In genomic region chr9:22135644-22136390, GRCm38 (mm10) we compare ENCODE assay signal across 7 mouse cellular contexts. TPM values are rescaled to one million over a fixed set of nuclear protein-coding genes. Genes with fewer than 3 reads are reported as not detected.
A peak's percentile ranks its signal among the peaks of the same experiment; 100 is the strongest.
DNase-seq lines count a peak whose midpoint lies in the region; ATAC-seq and TF ChIP-seq lines count a peak whose summit lies in the region.

Gene Acp5 (minus strand): TSS chr9:22135711.

- 75% methylated on average over 7 of the region's 7 CpGs for WGBS in neural tube, embryonic 11.5 days
- 72% methylated on average over 7 of the region's 7 CpGs for WGBS in neural tube, embryonic 15.5 days
- 72% methylated on average over 7 of the region's 7 CpGs for WGBS in limb, embryonic 14.5 days
- WGBS in kidney, embryonic 14.5 days = 73% methylated on average over 7 of the region's 7 CpGs
- 66% methylated on average over 7 of the region's 7 CpGs for WGBS in hindbrain, postnatal 0 days

- H3K4me1 ChIP-seq in neural tube, embryonic 11.5 days (ENCODE audit: control insufficient read depth, insufficient read depth, low read length) = peaks cover 5% of the 10 kb centered on the region; the same call in 1 of the 2 replicates
- H3K4me1 ChIP-seq in neural tube, embryonic 15.5 days = peaks cover 12% of the 10 kb centered on the region
- peaks cover 10% of the 10 kb centered on the region for H3K4me1 ChIP-seq in limb, embryonic 14.5 days (ENCODE audit: control insufficient read depth, insufficient read depth, low read length)
- H3K4me1 ChIP-seq in kidney, embryonic 14.5 days (ENCODE audit: control insufficient read depth, insufficient read depth, low read length) = peaks cover 11% of the 10 kb centered on the region
- H3K4me1 ChIP-seq in hindbrain, postnatal 0 days (ENCODE audit: insufficient read depth, low read length) = peaks cover 7% of the 10 kb centered on the region; the same call in 1 of the 2 replicates

- no peaks in the 10 kb centered on the region for H3K9me3 ChIP-seq in neural tube, embryonic 11.5 days (ENCODE audit: control insufficient read depth, low read length)
- no peaks in the 10 kb centered on the region for H3K9me3 ChIP-seq in neural tube, embryonic 15.5 days (replicated peaks)
- H3K9me3 ChIP-seq in limb, embryonic 14.5 days (ENCODE audit: control insufficient read depth, low read length) = no peaks in the 10 kb centered on the region
- H3K9me3 ChIP-seq in kidney, embryonic 14.5 days (ENCODE audit: control insufficient read depth, low read length) = no peaks in the 10 kb centered on the region
- no peaks in the 10 kb centered on the region for H3K9me3 ChIP-seq in hindbrain, postnatal 0 days (ENCODE audit: low read length)

- no peaks in the 10 kb centered on the region for H3K27me3 ChIP-seq in neural tube, embryonic 11.5 days (ENCODE audit: control insufficient read depth, insufficient read depth, low read length)
- H3K27me3 ChIP-seq in neural tube, embryonic 15.5 days (replicated peaks) = peaks cover 20% of the 10 kb centered on the region
- H3K27me3 ChIP-seq in limb, embryonic 14.5 days (ENCODE audit: control insufficient read depth, insufficient read depth, low read length) = no peaks in the 10 kb centered on the region
- no peaks in the 10 kb centered on the region; the same call in 1 of the 2 replicates for H3K27me3 ChIP-seq in kidney, embryonic 14.5 days (ENCODE audit: control insufficient read depth, insufficient read depth, low read length)
- peaks cover 14% of the 10 kb centered on the region for H3K27me3 ChIP-seq in hindbrain, postnatal 0 days (ENCODE audit: insufficient read depth, low read length)

- TF ChIP-seq CTCF in hindbrain, postnatal 0 days (IDR thresholded peaks at IDR 0.05; ENCODE audit: low read depth) = no peak

- no peaks in the 10 kb centered on the region for H3K36me3 ChIP-seq in neural tube, embryonic 11.5 days (ENCODE audit: control insufficient read depth, insufficient read depth, low read length)
- H3K36me3 ChIP-seq in neural tube, embryonic 15.5 days = no peaks in the 10 kb centered on the region
- H3K36me3 ChIP-seq in limb, embryonic 14.5 days (ENCODE audit: control insufficient read depth, insufficient read depth, low read length) = no peaks in the 10 kb centered on the region
- H3K36me3 ChIP-seq in kidney, embryonic 14.5 days (ENCODE audit: control insufficient read depth, insufficient read depth, low read length) = no peaks in the 10 kb centered on the region
- H3K36me3 ChIP-seq in hindbrain, postnatal 0 days (ENCODE audit: insufficient read depth, low read length) = no peaks in the 10 kb centered on the region

- H3K9ac ChIP-seq in neural tube, embryonic 11.5 days (ENCODE audit: low read length) = no peak within 1 kb of the TSS
- no peak within 1 kb of the TSS for H3K9ac ChIP-seq in neural tube, embryonic 15.5 days (replicated peaks)
- H3K9ac ChIP-seq in limb, embryonic 14.5 days (ENCODE audit: low read depth, low read length, severe bottlenecking) = no peak within 1 kb of the TSS
- H3K9ac ChIP-seq in kidney, embryonic 14.5 days (ENCODE audit: low read depth, low read length) = no peak within 1 kb of the TSS
- H3K9ac ChIP-seq in hindbrain, postnatal 0 days (replicated peaks; ENCODE audit: low read length) = no peak within 1 kb of the TSS

- TF ChIP-seq POLR2A in limb, embryonic 14.5 days (IDR thresholded peaks at IDR 0.05; ENCODE audit: borderline replicate concordance, extremely low read depth, insufficient read depth, insufficient read length) = no peak

- H3K4me3 ChIP-seq in neural tube, embryonic 11.5 days (ENCODE audit: low read depth, low read length) = no peak within 1 kb of the TSS
- no peak within 1 kb of the TSS for H3K4me3 ChIP-seq in neural tube, embryonic 15.5 days (replicated peaks)
- no peak within 1 kb of the TSS for H3K4me3 ChIP-seq in limb, embryonic 14.5 days (replicated peaks; ENCODE audit: low read length)
- no peak within 1 kb of the TSS for H3K4me3 ChIP-seq in kidney, embryonic 14.5 days (ENCODE audit: low read length)
- no peak within 1 kb of the TSS for H3K4me3 ChIP-seq in hindbrain, postnatal 0 days (ENCODE audit: low read length)

- H3K27ac ChIP-seq in neural tube, embryonic 11.5 days (ENCODE audit: low read depth, low read length) = 0 out of 2 replicates have a peak within 1 kb of the TSS, but pooled peaks have one; percentile 34
- H3K27ac ChIP-seq in neural tube, embryonic 15.5 days (replicated peaks) = no peak within 1 kb of the TSS
- no peak within 1 kb of the TSS for H3K27ac ChIP-seq in limb, embryonic 14.5 days (replicated peaks; ENCODE audit: low read depth, low read length)
- H3K27ac ChIP-seq in kidney, embryonic 14.5 days (ENCODE audit: low read depth, low read length) = no peak within 1 kb of the TSS
- no peak within 1 kb of the TSS for H3K27ac ChIP-seq in hindbrain, postnatal 0 days

- ATAC-seq in neural tube, embryonic 11.5 days (ENCODE audit: insufficient read depth, low FRiP score, low TSS enrichment) = no peak
- no peak for ATAC-seq in neural tube, embryonic 15.5 days (ENCODE audit: low FRiP score)
- no peak for ATAC-seq in limb, embryonic 14.5 days (ENCODE audit: low FRiP score, low read depth)
- ATAC-seq in kidney, embryonic 14.5 days (ENCODE audit: low FRiP score, low TSS enrichment) = no peak
- ATAC-seq in hindbrain, postnatal 0 days = no peak

- no peak within 1 kb of the TSS for H3K4me2 ChIP-seq in neural tube, embryonic 11.5 days (ENCODE audit: low read depth)
- no peak within 1 kb of the TSS for H3K4me2 ChIP-seq in neural tube, embryonic 15.5 days
- no peak within 1 kb of the TSS for H3K4me2 ChIP-seq in limb, embryonic 14.5 days (replicated peaks; ENCODE audit: low read depth, low read length, severe bottlenecking)
- H3K4me2 ChIP-seq in kidney, embryonic 14.5 days (replicated peaks; ENCODE audit: low read depth, low read length) = no peak within 1 kb of the TSS
- H3K4me2 ChIP-seq in hindbrain, postnatal 0 days (ENCODE audit: low read depth, low read length) = no peak within 1 kb of the TSS

- DNase-seq in neural tube, embryonic 11.5 days (ENCODE audit: low spot score) = no peak
- DNase-seq in brain, adult 2 months (ENCODE audit: low read depth, low spot score) = peak; percentile 21
- no peak for DNase-seq in limb, embryonic 14.5 days (ENCODE audit: low spot score)
- DNase-seq in thymus, postnatal 14 days = peak; percentile 49
- DNase-seq in hindbrain, postnatal 0 days (ENCODE audit: low spot score) = no peak

RNA-seq across cellular contexts. Expression of gene Acp5, which starts in this region (rescaled TPM):
- polyA plus RNA-seq in neural tube, embryonic 11.5 days (2014; fragmentation: Nextera tagmentation; extraction: Ambion mirVana) = 14.9 and 16.8 TPM in 2 replicates
- 1.0 and 7.1 TPM in 2 replicates for polyA plus RNA-seq in neural tube, embryonic 15.5 days (2015; fragmentation: Nextera tagmentation; extraction: Ambion mirVana)
- polyA plus RNA-seq in limb, embryonic 14.5 days (2012; rRNA removed) = 20.3 and 21.6 TPM in 2 replicates
- polyA plus RNA-seq in limb, embryonic 14.5 days (2014; fragmentation: Nextera tagmentation; extraction: Ambion mirVana) = 17.0 and 23.6 TPM in 2 replicates
- 3.3 TPM in 2 replicates for polyA plus RNA-seq in kidney, embryonic 14.5 days (2014; fragmentation: Nextera tagmentation; extraction: Ambion mirVana)
- total RNA-seq in hindbrain, postnatal 0 days (2014; rRNA removed) = 0.18 and 1.8 TPM in 2 replicates
- polyA plus RNA-seq in hindbrain, postnatal 0 days (2015; fragmentation: Nextera tagmentation; extraction: Ambion mirVana) = 0.63 and 1.2 TPM in 2 replicates

Comparison
In these comparisons a context has a peak if more than half of its experiments do, and no peak if none do; other contexts are left out.
1. DNase-seq: peak in brain, adult 2 months (single experiment) and thymus, postnatal 14 days (single experiment); none in neural tube, embryonic 11.5 days (single experiment), limb, embryonic 14.5 days (single experiment) and hindbrain, postnatal 0 days (single experiment).